Mouse (Mus musculus) CH12.LX (cell line): ENCODE results near the gene Plscr4. TPM values are rescaled to one million over a fixed set of nuclear protein-coding genes. Genes with fewer than 3 reads are reported as not detected.

ENCODE experiments used
- DNase-seq: peaks from one replicate; pipeline ENCODE4 v3.0.0-alpha.2; 2013; ENCODE audit errors: extremely low read depth
- H3K27ac ChIP-seq: 2 replicates; pipeline ENCODE4 v1.5.1; 2012; ENCODE audit warnings: low read depth, mild to moderate bottlenecking, control low read depth, moderate library complexity; ENCODE audit not compliant: insufficient read depth
- H3K27me3 ChIP-seq: replicated peaks from 2 replicates; pipeline ENCODE3; 2012; ENCODE audit warnings: inconsistent platforms
- H3K36me3 ChIP-seq, 2 experiments: replicated peaks in 1 of 2; 2 replicates each; pipeline versions ENCODE3 to v1.6.1; 2012; ENCODE audit warnings: inconsistent platforms in 1 of 2, low read length in 1 of 2, mild to moderate bottlenecking in 1 of 2, mixed read lengths in 1 of 2, moderate library complexity in 1 of 2; ENCODE audit not compliant: control insufficient read depth in 1 of 2, insufficient read depth in 1 of 2
- H3K4me1 ChIP-seq, 2 experiments: 2 replicates each; pipeline ENCODE4 v1.6.1; 2012; ENCODE audit warnings: inconsistent platforms in 1 of 2, moderate library complexity in 1 of 2; ENCODE audit not compliant: insufficient read depth in 2 of 2, control insufficient read depth in 1 of 2
- H3K4me2 ChIP-seq: 2 replicates; pipeline ENCODE4 v1.6.1; 2012; ENCODE audit warnings: low read depth, mild to moderate bottlenecking, control low read depth; ENCODE audit not compliant: poor library complexity, insufficient read depth, severe bottlenecking
- H3K4me3 ChIP-seq, 3 experiments: fragments of 150-350 bp in 1 of 3; sonication (generic) in 1 of 3; replicated peaks in 1 of 3; 2 replicates each; pipeline versions ENCODE3 to v1.5.1; 2011 to 2012; ENCODE audit warnings: low read depth in 2 of 3, low read length in 2 of 3, mild to moderate bottlenecking in 2 of 3, moderate library complexity in 2 of 3, control low read depth in 1 of 3, improper control_type of control experiment in 1 of 3, inconsistent platforms in 1 of 3, mixed read lengths in 1 of 3; ENCODE audit not compliant: poor library complexity in 1 of 3
- H3K79me2 ChIP-seq: replicated peaks from 2 replicates; pipeline ENCODE4 v1.6.1; 2012; ENCODE audit warnings: mild to moderate bottlenecking, moderate library complexity; ENCODE audit not compliant: control insufficient read depth, poor library complexity, insufficient read depth, severe bottlenecking; ENCODE audit errors: extremely low read depth
- H3K9ac ChIP-seq: 2 replicates; pipeline ENCODE4 v1.6.1; 2012; ENCODE audit warnings: low read depth, mild to moderate bottlenecking, control low read depth, moderate library complexity; ENCODE audit not compliant: insufficient read depth
- H3K9me3 ChIP-seq: replicated peaks from 2 replicates; pipeline ENCODE3; 2012; ENCODE audit warnings: low read length, inconsistent platforms, mixed read lengths
- BHLHE40 ChIP-seq: IDR thresholded peaks from 2 replicates; pipeline ENCODE4 v1.6.1; 2011; ENCODE audit warnings: mild to moderate bottlenecking, low read depth, low read length, improper control_type of control experiment
- CHD2 ChIP-seq: IDR thresholded peaks from 2 replicates; pipeline ENCODE4 v1.6.1; 2011; ENCODE audit warnings: low read length, improper control_type of control experiment
- CTCF ChIP-seq, 2 experiments: IDR thresholded peaks in 1 of 2; conservative IDR thresholded peaks in 1 of 2; 2 replicates each; pipeline ENCODE4 v1.5.1; 2011 to 2012; ENCODE audit warnings: low read depth in 2 of 2, low read length in 2 of 2, improper control_type of control experiment in 1 of 2, inconsistent platforms in 1 of 2, mild to moderate bottlenecking in 1 of 2, moderate library complexity in 1 of 2
- E2F4 ChIP-seq: IDR thresholded peaks from 2 replicates; pipeline ENCODE4 v1.6.1; 2011; ENCODE audit warnings: low read depth, low read length, improper control_type of control experiment; ENCODE audit not compliant: insufficient replicate concordance
- ELF1 ChIP-seq: IDR thresholded peaks from 2 replicates; pipeline ENCODE4 v1.6.1; 2014; ENCODE audit warnings: low read depth, mild to moderate bottlenecking, inconsistent platforms, low read length, improper control_type of control experiment
- EP300 ChIP-seq: IDR thresholded peaks from 2 replicates; pipeline ENCODE4 v1.6.1; 2011; ENCODE audit warnings: low read length, improper control_type of control experiment
- GABPA ChIP-seq: IDR thresholded peaks from 2 replicates; pipeline ENCODE4 v1.6.1; 2012; ENCODE audit warnings: low read depth, low read length, improper control_type of control experiment, inconsistent platforms; ENCODE audit not compliant: insufficient replicate concordance
- HCFC1 ChIP-seq: IDR thresholded peaks from 2 replicates; pipeline ENCODE4 v1.6.1; 2012; ENCODE audit warnings: low read depth, mild to moderate bottlenecking, inconsistent platforms, low read length, improper control_type of control experiment
- IRF4 ChIP-seq: IDR thresholded peaks from 2 replicates; pipeline ENCODE4 v1.6.1; 2014; ENCODE audit warnings: low read depth, mild to moderate bottlenecking, inconsistent platforms, low read length, improper control_type of control experiment
- JUND ChIP-seq: conservative IDR thresholded peaks from 2 replicates; pipeline ENCODE4 v1.6.1; 2011; ENCODE audit warnings: low read depth, low read length, improper control_type of control experiment
- KAT2A ChIP-seq: IDR thresholded peaks from 2 replicates; pipeline ENCODE4 v1.6.1; 2012; ENCODE audit warnings: low read length, improper control_type of control experiment, inconsistent platforms; ENCODE audit not compliant: insufficient replicate concordance
- MAFK ChIP-seq: IDR thresholded peaks from 2 replicates; pipeline ENCODE4 v1.6.1; 2011; ENCODE audit warnings: low read length, improper control_type of control experiment; ENCODE audit not compliant: insufficient replicate concordance
- MAX ChIP-seq: IDR thresholded peaks from 2 replicates; pipeline ENCODE4 v1.6.1; 2011; ENCODE audit warnings: low read length, improper control_type of control experiment
- MAZ ChIP-seq: IDR thresholded peaks from 2 replicates; pipeline ENCODE4 v1.6.1; 2012; ENCODE audit warnings: low read depth, mild to moderate bottlenecking, inconsistent platforms, low read length, improper control_type of control experiment, moderate library complexity
- MEF2A ChIP-seq: IDR thresholded peaks from 2 replicates; pipeline ENCODE4 v1.6.1; 2014; ENCODE audit warnings: low read depth, mild to moderate bottlenecking, inconsistent platforms, low read length, improper control_type of control experiment, borderline replicate concordance
- MXI1 ChIP-seq: IDR thresholded peaks from 2 replicates; pipeline ENCODE4 v1.6.1; 2011; ENCODE audit warnings: mild to moderate bottlenecking, low read depth, low read length, improper control_type of control experiment
- MYC ChIP-seq: IDR thresholded peaks from 2 replicates; pipeline ENCODE4 v1.6.1; 2011; ENCODE audit warnings: low read depth, mild to moderate bottlenecking, improper control_type of control experiment, low read length
- NELFE ChIP-seq: IDR thresholded peaks from 2 replicates; pipeline ENCODE4 v1.6.1; 2011; ENCODE audit warnings: low read depth, low read length, improper control_type of control experiment
- NRF1 ChIP-seq: IDR thresholded peaks from 2 replicates; pipeline ENCODE4 v1.6.1; 2014; ENCODE audit warnings: low read depth, mild to moderate bottlenecking, inconsistent platforms, low read length, improper control_type of control experiment, moderate library complexity
- PAX5 ChIP-seq: IDR thresholded peaks from 2 replicates; pipeline ENCODE4 v1.6.1; 2012; ENCODE audit warnings: low read length, inconsistent platforms, mixed read lengths
- POLR2A ChIP-seq: IDR thresholded peaks from 2 replicates; pipeline ENCODE4 v1.6.1; 2011; ENCODE audit warnings: low read depth, mild to moderate bottlenecking, improper control_type of control experiment, low read length
- POLR2AphosphoS2 ChIP-seq: IDR thresholded peaks from 2 replicates; pipeline ENCODE4 v1.6.1; 2011; ENCODE audit warnings: low read depth, low read length, improper control_type of control experiment
- RAD21 ChIP-seq: IDR thresholded peaks from 2 replicates; pipeline ENCODE4 v1.6.1; 2011; ENCODE audit warnings: low read depth, mild to moderate bottlenecking, low read length, improper control_type of control experiment, moderate library complexity
- RCOR1 ChIP-seq: conservative IDR thresholded peaks from 2 replicates; pipeline ENCODE4 v1.6.1; 2012; ENCODE audit warnings: low read depth, mild to moderate bottlenecking, inconsistent platforms, low read length, improper control_type of control experiment
- SMC3 ChIP-seq: IDR thresholded peaks from 2 replicates; pipeline ENCODE4 v1.6.1; 2011; ENCODE audit warnings: low read depth, low read length, improper control_type of control experiment
- TBP ChIP-seq: conservative IDR thresholded peaks from 2 replicates; pipeline ENCODE4 v1.6.1; 2011; ENCODE audit warnings: low read depth, low read length, improper control_type of control experiment
- TCF12 ChIP-seq: IDR thresholded peaks from 2 replicates; pipeline ENCODE4 v1.6.1; 2014; ENCODE audit warnings: low read depth, mild to moderate bottlenecking, inconsistent platforms, low read length, improper control_type of control experiment
- UBTF ChIP-seq: IDR thresholded peaks from 2 replicates; pipeline ENCODE4 v1.6.1; 2012; ENCODE audit warnings: low read depth, mild to moderate bottlenecking, inconsistent platforms, low read length, improper control_type of control experiment, moderate library complexity
- USF1 ChIP-seq: IDR thresholded peaks from 2 replicates; pipeline ENCODE4 v1.6.1; 2014; ENCODE audit warnings: low read depth, mild to moderate bottlenecking, inconsistent platforms, low read length, improper control_type of control experiment
- USF2 ChIP-seq: conservative IDR thresholded peaks from 2 replicates; pipeline ENCODE4 v1.6.1; 2011; ENCODE audit warnings: low read depth, low read length, improper control_type of control experiment
- ZC3H11A ChIP-seq: IDR thresholded peaks from 2 replicates; pipeline ENCODE4 v1.6.1; 2012; ENCODE audit warnings: low read depth, mild to moderate bottlenecking, inconsistent platforms, low read length, improper control_type of control experiment
- ZKSCAN1 ChIP-seq: IDR thresholded peaks from 2 replicates; pipeline ENCODE4 v1.6.1; 2012; ENCODE audit warnings: low read depth, inconsistent platforms, low read length, improper control_type of control experiment, borderline replicate concordance
- ZMIZ1 ChIP-seq: IDR thresholded peaks from 2 replicates; pipeline ENCODE4 v1.6.1; 2012; ENCODE audit warnings: low read depth, mild to moderate bottlenecking, inconsistent platforms, low read length, improper control_type of control experiment
- ZNF384 ChIP-seq: IDR thresholded peaks from 2 replicates; pipeline ENCODE4 v1.6.1; 2012; ENCODE audit warnings: low read depth, low read length, improper control_type of control experiment, inconsistent platforms
- dilution Hi-C: fragments of 300-500 bp; cut with MboI; formaldehyde crosslinking; loops from 2 replicates; pipeline ENCODE4 v1.14.3; 2020; ENCODE audit warnings: low sequenced_read_pairs; ENCODE audit not compliant: extremely low pct_unique_long_range_greater_than_20kb, extremely low pct_ligation_motif_present
- in situ Hi-C: fragments of 300-500 bp; cut with MboI; formaldehyde crosslinking; loops from 3 replicates; pipeline ENCODE4 v1.14.3; 2019; ENCODE audit warnings: low sequenced_read_pairs, low pct_ligation_motif_present, low pct_unique_long_range_greater_than_20kb, mixed read lengths
- polyA plus RNA-seq: library from polyadenylated mRNA; unstranded; fragments of >175 nt; gene quantifications from 2 replicates; pipeline ENCODE4 v1.2.1, GENCODE M21; 2012; ENCODE audit warnings: low read depth; ENCODE audit not compliant: insufficient read length
- total RNA-seq, 2 experiments: library from RNA; depleted of rRNA; stranded (reverse); fragments of 300-350 nt in 1 of 2; fragments of >200 nt in 1 of 2; gene quantifications; 2 replicates each; pipeline ENCODE4 v1.2.3; 2012 to 2014

Plscr4 gene
- total and polyA plus RNA-seq, 3 experiments: 0.10 TPM; not detected in 2

DNA sequence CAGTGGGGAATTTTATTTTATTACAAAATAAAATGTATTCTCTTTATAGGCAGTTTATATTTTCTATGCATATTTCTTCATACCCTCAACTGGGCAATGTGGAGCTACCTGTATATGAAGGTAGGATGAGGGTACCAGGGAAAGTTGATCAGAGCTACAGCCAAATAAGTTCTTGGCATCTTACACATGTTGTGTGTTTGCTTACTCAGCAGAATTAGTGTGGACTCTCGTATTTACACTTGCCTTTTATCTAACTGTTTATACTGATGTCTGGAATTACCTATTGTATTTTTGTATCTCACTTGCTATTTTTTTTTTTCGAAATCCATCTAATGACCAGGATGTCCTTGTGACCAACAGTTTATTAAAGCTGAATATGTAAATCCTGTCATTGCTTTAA is 34.1 kb downstream of the Plscr4 start:
- H3K4me3 ChIP-seq: no peak overlapping the region
- dilution Hi-C loops: no loop called here

GRCm38 (mm10) chr9:92499710-92500410 is 42.7 kb downstream of the Plscr4 start:
- H3K79me2 ChIP-seq: no peaks in the 10 kb centered on the region
- peaks cover 2 to 5% of the 10 kb centered on the region in 2 experiments; a peak in 1 of 4 replicates for H3K4me1 ChIP-seq
- H3K9ac ChIP-seq: no peak overlapping the region
- no peaks in the 10 kb centered on the region for H3K9me3 ChIP-seq
- dilution Hi-C loops: no loop called here
- in situ Hi-C loops: loop anchor here (25.0 kb wide), 1 partner anchor 263 kb away; the partner anchor contains the start of gene Plscr1
- no peaks in the 10 kb centered on the region for H3K36me3 ChIP-seq
- H3K27ac ChIP-seq: no peak overlapping the region
- DNase-seq: peak; percentile 84
- no peak overlapping the region for H3K4me3 ChIP-seq
- H3K4me2 ChIP-seq: no peak overlapping the region
- H3K27me3 ChIP-seq: no peaks in the 10 kb centered on the region
- no peak for TF ChIP-seq NELFE
- no peak for TF ChIP-seq USF1
- no peak for TF ChIP-seq MAX
- no peak for TF ChIP-seq CHD2
- TF ChIP-seq SMC3: peak; percentile 89
- no peak for TF ChIP-seq ZKSCAN1
- TF ChIP-seq JUND: no peak
- no peak for TF ChIP-seq EP300
- TF ChIP-seq RAD21: peak; percentile 97
- no peak for TF ChIP-seq MXI1
- no peak for TF ChIP-seq MYC
- TF ChIP-seq MAZ: no peak
- TF ChIP-seq NRF1: no peak
- no peak for TF ChIP-seq ZMIZ1
- TF ChIP-seq CTCF (conservative IDR thresholded peaks at IDR 0.05 in 1 of 2, IDR thresholded peaks at IDR 0.05 in 1 of 2; ENCODE audit: low read depth in 2 of 2, low read length in 2 of 2): peak; percentile 44 to 89; a peak in 3 of 4 replicates
- TF ChIP-seq POLR2A: no peak
- no peak for TF ChIP-seq GABPA
- no peak for TF ChIP-seq UBTF
- no peak for TF ChIP-seq USF2
- no peak for TF ChIP-seq ELF1
- no peak for TF ChIP-seq KAT2A
- TF ChIP-seq TBP: no peak
- TF ChIP-seq IRF4: no peak; the same call in 1 of the 2 replicates
- TF ChIP-seq PAX5: no peak
- no peak for TF ChIP-seq BHLHE40
- TF ChIP-seq ZC3H11A: peak; percentile 81
- TF ChIP-seq HCFC1: no peak
- TF ChIP-seq MEF2A: no peak
- no peak for TF ChIP-seq RCOR1
- TF ChIP-seq TCF12: no peak
- no peak for TF ChIP-seq ZNF384
- no peak for TF ChIP-seq E2F4

More for the DNA sequence above, 34.1 kb downstream of the Plscr4 start:
- Histone ChIP-seq H3K9ac (no peak overlapping the region), H3K9me3 (no peaks in the 10 kb centered on the region), H3K79me2 (no peaks in the 10 kb centered on the region), H3K27me3 (no peaks in the 10 kb centered on the region), H3K36me3 (no peaks in the 10 kb centered on the region), H3K4me1 (no peaks in the 10 kb centered on the region), H3K27ac (no peak overlapping the region), H3K4me2 (no peak overlapping the region)
- no peak for DNase-seq
- in situ Hi-C loops: loop anchor here (25.0 kb wide), 1 partner anchor 254 kb away; the partner anchor contains the start of gene Plscr1
- TF ChIP-seq POLR2A (no peak), MAFK (peak; percentile 93), POLR2AphosphoS2 (no peak)
